Mouse (Mus musculus) embryonic facial prominence, embryonic 14.5 days (tissue): ENCODE data around the gene Gm28305. TPM values are rescaled to one million over a fixed set of nuclear protein-coding genes. Genes with fewer than 3 reads are reported as not detected.

ENCODE experiments used
- ATAC-seq: fragments of 200-750 bp; cut with Nextera tagmentation; 2 replicates; pipeline ENCODE4 v1.8.0; 2017; ENCODE audit warnings: low read depth, moderate number of reproducible peaks, moderate TSS enrichment
- DNase-seq: peaks from one replicate; pipeline ENCODE4 v3.0.0-alpha.2; 2015; ENCODE audit warnings: low spot score
- H3K27ac ChIP-seq: fragments of 300-500 bp; sonication (generic); replicated peaks from 2 replicates; pipeline ENCODE4 v1.5.1; 2014; ENCODE audit warnings: low read depth, mild to moderate bottlenecking, low read length, moderate library complexity
- H3K27me3 ChIP-seq: fragments of 300-500 bp; sonication (generic); replicated peaks from 2 replicates; pipeline ENCODE4 v1.6.1; 2014; ENCODE audit warnings: low read length; ENCODE audit not compliant: control insufficient read depth, insufficient read depth
- H3K36me3 ChIP-seq: fragments of 300-500 bp; sonication (generic); 2 replicates; pipeline ENCODE4 v1.6.1; 2014; ENCODE audit warnings: low read length, mixed read lengths; ENCODE audit not compliant: control insufficient read depth, insufficient read depth
- H3K4me1 ChIP-seq: fragments of 300-500 bp; sonication (generic); 2 replicates; pipeline ENCODE4 v1.6.1; 2014; ENCODE audit warnings: antibody characterized with exemption, low read length; ENCODE audit not compliant: control insufficient read depth, insufficient read depth
- H3K4me2 ChIP-seq: fragments of 300-500 bp; sonication (generic); 2 replicates; pipeline ENCODE4 v1.6.1; 2014; ENCODE audit warnings: low read depth, mild to moderate bottlenecking, low read length, moderate library complexity, mixed read lengths
- H3K4me3 ChIP-seq: fragments of 300-500 bp; sonication (generic); 2 replicates; pipeline ENCODE4 v1.5.1; 2014; ENCODE audit warnings: low read depth, mild to moderate bottlenecking, low read length
- H3K9ac ChIP-seq: fragments of 300-500 bp; sonication (generic); 2 replicates; pipeline ENCODE4 v1.6.1; 2014; ENCODE audit warnings: low read depth, mild to moderate bottlenecking, low read length, moderate library complexity, mixed read lengths
- H3K9me3 ChIP-seq: fragments of 300-500 bp; sonication (generic); 2 replicates; pipeline ENCODE4 v1.6.1; 2016; ENCODE audit warnings: low read length; ENCODE audit not compliant: control insufficient read depth
- WGBS: fragments of 180-500 bp; shearing (Covaris S2); extraction: QIAGEN DNeasy Blood & Tissue Kit; methylation state at CpG from one replicate; pipeline ENCODE4 v1.1.7; 2014; 5-methylcytosine and 5-hydroxymethylcytosine counted together
- polyA plus RNA-seq: library from polyadenylated mRNA; unstranded; fragments of >200 nt; fragmentation: Nextera tagmentation; extraction: Ambion mirVana; gene quantifications from 2 replicates; pipeline ENCODE4 v1.2.1, GENCODE M21; 2014

Gm28305 gene
- polyA plus RNA-seq, 1 experiment from 2014 or later, result not detected

- Histone ChIP-seq H3K9me3 (0 out of 2 replicates have a peak, but pooled peaks cover 7% of the 10 kb centered on the region), H3K27ac (no peak overlapping the region), H3K27me3 (no peaks in the 10 kb centered on the region), H3K9ac (no peak overlapping the region), H3K4me3 (no peak overlapping the region), H3K4me1 (no peaks in the 10 kb centered on the region), H3K4me2 (no peak overlapping the region), H3K36me3 (peaks cover 74% of the 10 kb centered on the region)
- DNase-seq (no peak), ATAC-seq (no peak)
- WGBS, result 87% methylated on average over 11 of the region's 11 CpGs
These were observed 10.6 kb upstream of the Gm28305 start for GRCm38 (mm10) chr9:104029861-104030260.

GRCm38 (mm10) chr9:104034231-104034630 is 6.2 kb upstream of the Gm28305 start:
- peaks cover 63% of the 10 kb centered on the region for H3K36me3 ChIP-seq
- DNase-seq (no peak), ATAC-seq (no peak)
- H3K9me3 ChIP-seq, result no peaks in the 10 kb centered on the region
- no peak overlapping the region for H3K4me3 ChIP-seq
- 77% methylated on average over 8 of the region's 8 CpGs for WGBS
- H3K27me3 ChIP-seq, result no peaks in the 10 kb centered on the region
- no peak overlapping the region for H3K27ac ChIP-seq
- H3K4me2 ChIP-seq, result no peak overlapping the region
- no peaks in the 10 kb centered on the region for H3K4me1 ChIP-seq
- H3K9ac ChIP-seq, result no peak overlapping the region

- WGBS, result 68% methylated on average over 6 of the region's 6 CpGs
- Histone ChIP-seq H3K4me2 (no peak overlapping the region), H3K27ac (no peak overlapping the region), H3K36me3 (peaks cover 61% of the 10 kb centered on the region), H3K27me3 (no peaks in the 10 kb centered on the region), H3K9me3 (no peaks in the 10 kb centered on the region), H3K4me1 (no peaks in the 10 kb centered on the region), H3K9ac (no peak overlapping the region), H3K4me3 (no peak overlapping the region)
- DNase-seq (no peak), ATAC-seq (no peak)
These were observed 5.7 kb upstream of the Gm28305 start for GRCm38 (mm10) chr9:104034718-104035117.

GRCm38 (mm10) chr9:104035261-104036015 is 5.0 kb upstream of the Gm28305 start:
- no peak overlapping the region for H3K27ac ChIP-seq
- no peak overlapping the region for H3K4me3 ChIP-seq
- ATAC-seq, result no peak
- peaks cover 60% of the 10 kb centered on the region for H3K36me3 ChIP-seq
- no peaks in the 10 kb centered on the region for H3K27me3 ChIP-seq
- H3K9me3 ChIP-seq, result no peaks in the 10 kb centered on the region
- 0 out of 2 replicates have a peak overlapping the region, but pooled peaks have one; percentile 27 for H3K9ac ChIP-seq
- peak; percentile 66 for DNase-seq
- no peak overlapping the region for H3K4me2 ChIP-seq
- no peaks in the 10 kb centered on the region for H3K4me1 ChIP-seq
- 48% methylated on average over 24 of the region's 24 CpGs for WGBS

- Histone ChIP-seq H3K27ac (no peak overlapping the region), H3K4me1 (no peaks in the 10 kb centered on the region), H3K9ac (no peak overlapping the region), H3K4me2 (no peak overlapping the region), H3K9me3 (no peaks in the 10 kb centered on the region), H3K36me3 (peaks cover 58% of the 10 kb centered on the region), H3K27me3 (no peaks in the 10 kb centered on the region), H3K4me3 (no peak overlapping the region)
- DNase-seq (no peak), ATAC-seq (no peak)
- WGBS, result 88% methylated on average over 13 of the region's 13 CpGs
These were observed 2.2 kb upstream of the Gm28305 start for GRCm38 (mm10) chr9:104038266-104038665.

GRCm38 (mm10) chr9:104039031-104039695 is 1.3 kb upstream of the Gm28305 start:
- no peak overlapping the region for H3K4me2 ChIP-seq
- DNase-seq (no peak), ATAC-seq (no peak)
- H3K36me3 ChIP-seq, result peaks cover 56% of the 10 kb centered on the region
- no peaks in the 10 kb centered on the region for H3K9me3 ChIP-seq
- H3K27me3 ChIP-seq, result no peaks in the 10 kb centered on the region
- no peak overlapping the region for H3K27ac ChIP-seq
- no peak overlapping the region for H3K9ac ChIP-seq
- H3K4me3 ChIP-seq, result no peak overlapping the region
- no peaks in the 10 kb centered on the region for H3K4me1 ChIP-seq
- 89% methylated on average over 21 of the region's 21 CpGs for WGBS

GRCm38 (mm10) chr9:104039742-104040141 is 720 bp upstream of the Gm28305 start:
- Histone ChIP-seq H3K4me3 (no peak overlapping the region), H3K27ac (no peak overlapping the region), H3K4me1 (no peaks in the 10 kb centered on the region), H3K36me3 (peaks cover 50% of the 10 kb centered on the region), H3K9ac (no peak overlapping the region), H3K27me3 (no peaks in the 10 kb centered on the region), H3K9me3 (no peaks in the 10 kb centered on the region), H3K4me2 (no peak overlapping the region)
- WGBS, result 79% methylated on average over 4 of the region's 4 CpGs
- ATAC-seq (no peak), DNase-seq (no peak)

GRCm38 (mm10) chr9:104043676-104044075 is 3.2 kb downstream of the Gm28305 start:
- WGBS, result 81% methylated on average over 4 of the region's 4 CpGs
- H3K36me3 ChIP-seq, result peaks cover 54% of the 10 kb centered on the region
- H3K4me3 ChIP-seq, result no peak overlapping the region
- H3K4me2 ChIP-seq, result no peak overlapping the region
- no peak for DNase-seq
- H3K27ac ChIP-seq, result no peak overlapping the region
- ATAC-seq, result no peak
- H3K4me1 ChIP-seq, result no peaks in the 10 kb centered on the region
- H3K9me3 ChIP-seq, result no peaks in the 10 kb centered on the region
- H3K9ac ChIP-seq, result no peak overlapping the region
- H3K27me3 ChIP-seq, result no peaks in the 10 kb centered on the region
